Mouse (Mus musculus) CH12.LX (cell line): Measurements from ENCODE around the gene Ap3s2. TPM values are rescaled to one million over a fixed set of nuclear protein-coding genes. Genes with fewer than 3 reads are reported as not detected.

ENCODE experiments used
- DNase-seq: peaks from one replicate; pipeline ENCODE4 v3.0.0-alpha.2; 2013; ENCODE audit errors: extremely low read depth
- H3K27ac ChIP-seq: 2 replicates; pipeline ENCODE4 v1.5.1; 2012; ENCODE audit warnings: low read depth, mild to moderate bottlenecking, control low read depth, moderate library complexity; ENCODE audit not compliant: insufficient read depth
- H3K27me3 ChIP-seq: replicated peaks from 2 replicates; pipeline ENCODE3; 2012; ENCODE audit warnings: inconsistent platforms
- H3K36me3 ChIP-seq, 2 experiments: replicated peaks in 1 of 2; 2 replicates each; pipeline versions ENCODE3 to v1.6.1; 2012; ENCODE audit warnings: inconsistent platforms in 1 of 2, low read length in 1 of 2, mild to moderate bottlenecking in 1 of 2, mixed read lengths in 1 of 2, moderate library complexity in 1 of 2; ENCODE audit not compliant: control insufficient read depth in 1 of 2, insufficient read depth in 1 of 2
- H3K4me1 ChIP-seq, 2 experiments: 2 replicates each; pipeline ENCODE4 v1.6.1; 2012; ENCODE audit warnings: inconsistent platforms in 1 of 2, moderate library complexity in 1 of 2; ENCODE audit not compliant: insufficient read depth in 2 of 2, control insufficient read depth in 1 of 2
- H3K4me2 ChIP-seq: 2 replicates; pipeline ENCODE4 v1.6.1; 2012; ENCODE audit warnings: low read depth, mild to moderate bottlenecking, control low read depth; ENCODE audit not compliant: poor library complexity, insufficient read depth, severe bottlenecking
- H3K4me3 ChIP-seq, 3 experiments: fragments of 150-350 bp in 1 of 3; sonication (generic) in 1 of 3; replicated peaks in 1 of 3; 2 replicates each; pipeline versions ENCODE3 to v1.5.1; 2011 to 2012; ENCODE audit warnings: low read depth in 2 of 3, low read length in 2 of 3, mild to moderate bottlenecking in 2 of 3, moderate library complexity in 2 of 3, control low read depth in 1 of 3, improper control_type of control experiment in 1 of 3, inconsistent platforms in 1 of 3, mixed read lengths in 1 of 3; ENCODE audit not compliant: poor library complexity in 1 of 3
- H3K79me2 ChIP-seq: replicated peaks from 2 replicates; pipeline ENCODE4 v1.6.1; 2012; ENCODE audit warnings: mild to moderate bottlenecking, moderate library complexity; ENCODE audit not compliant: control insufficient read depth, poor library complexity, insufficient read depth, severe bottlenecking; ENCODE audit errors: extremely low read depth
- H3K9ac ChIP-seq: 2 replicates; pipeline ENCODE4 v1.6.1; 2012; ENCODE audit warnings: low read depth, mild to moderate bottlenecking, control low read depth, moderate library complexity; ENCODE audit not compliant: insufficient read depth
- H3K9me3 ChIP-seq: replicated peaks from 2 replicates; pipeline ENCODE3; 2012; ENCODE audit warnings: low read length, inconsistent platforms, mixed read lengths
- CHD2 ChIP-seq: IDR thresholded peaks from 2 replicates; pipeline ENCODE4 v1.6.1; 2011; ENCODE audit warnings: low read length, improper control_type of control experiment
- E2F4 ChIP-seq: IDR thresholded peaks from 2 replicates; pipeline ENCODE4 v1.6.1; 2011; ENCODE audit warnings: low read depth, low read length, improper control_type of control experiment; ENCODE audit not compliant: insufficient replicate concordance
- EP300 ChIP-seq: IDR thresholded peaks from 2 replicates; pipeline ENCODE4 v1.6.1; 2011; ENCODE audit warnings: low read length, improper control_type of control experiment
- ETS1 ChIP-seq: conservative IDR thresholded peaks from 2 replicates; pipeline ENCODE4 v1.6.1; 2012; ENCODE audit warnings: low read depth, mild to moderate bottlenecking, inconsistent platforms, low read length, improper control_type of control experiment, moderate library complexity
- GABPA ChIP-seq: IDR thresholded peaks from 2 replicates; pipeline ENCODE4 v1.6.1; 2012; ENCODE audit warnings: low read depth, low read length, improper control_type of control experiment, inconsistent platforms; ENCODE audit not compliant: insufficient replicate concordance
- HCFC1 ChIP-seq: IDR thresholded peaks from 2 replicates; pipeline ENCODE4 v1.6.1; 2012; ENCODE audit warnings: low read depth, mild to moderate bottlenecking, inconsistent platforms, low read length, improper control_type of control experiment
- IRF4 ChIP-seq: IDR thresholded peaks from 2 replicates; pipeline ENCODE4 v1.6.1; 2014; ENCODE audit warnings: low read depth, mild to moderate bottlenecking, inconsistent platforms, low read length, improper control_type of control experiment
- JUND ChIP-seq: conservative IDR thresholded peaks from 2 replicates; pipeline ENCODE4 v1.6.1; 2011; ENCODE audit warnings: low read depth, low read length, improper control_type of control experiment
- KAT2A ChIP-seq: IDR thresholded peaks from 2 replicates; pipeline ENCODE4 v1.6.1; 2012; ENCODE audit warnings: low read length, improper control_type of control experiment, inconsistent platforms; ENCODE audit not compliant: insufficient replicate concordance
- MAZ ChIP-seq: IDR thresholded peaks from 2 replicates; pipeline ENCODE4 v1.6.1; 2012; ENCODE audit warnings: low read depth, mild to moderate bottlenecking, inconsistent platforms, low read length, improper control_type of control experiment, moderate library complexity
- MEF2A ChIP-seq: IDR thresholded peaks from 2 replicates; pipeline ENCODE4 v1.6.1; 2014; ENCODE audit warnings: low read depth, mild to moderate bottlenecking, inconsistent platforms, low read length, improper control_type of control experiment, borderline replicate concordance
- NELFE ChIP-seq: IDR thresholded peaks from 2 replicates; pipeline ENCODE4 v1.6.1; 2011; ENCODE audit warnings: low read depth, low read length, improper control_type of control experiment
- NRF1 ChIP-seq: IDR thresholded peaks from 2 replicates; pipeline ENCODE4 v1.6.1; 2014; ENCODE audit warnings: low read depth, mild to moderate bottlenecking, inconsistent platforms, low read length, improper control_type of control experiment, moderate library complexity
- POLR2A ChIP-seq: IDR thresholded peaks from 2 replicates; pipeline ENCODE4 v1.6.1; 2011; ENCODE audit warnings: low read depth, mild to moderate bottlenecking, improper control_type of control experiment, low read length
- RCOR1 ChIP-seq: conservative IDR thresholded peaks from 2 replicates; pipeline ENCODE4 v1.6.1; 2012; ENCODE audit warnings: low read depth, mild to moderate bottlenecking, inconsistent platforms, low read length, improper control_type of control experiment
- SIN3A ChIP-seq: IDR thresholded peaks from 2 replicates; pipeline ENCODE4 v1.6.1; 2012; ENCODE audit warnings: low read length, improper control_type of control experiment, inconsistent platforms
- TCF12 ChIP-seq: IDR thresholded peaks from 2 replicates; pipeline ENCODE4 v1.6.1; 2014; ENCODE audit warnings: low read depth, mild to moderate bottlenecking, inconsistent platforms, low read length, improper control_type of control experiment
- UBTF ChIP-seq: IDR thresholded peaks from 2 replicates; pipeline ENCODE4 v1.6.1; 2012; ENCODE audit warnings: low read depth, mild to moderate bottlenecking, inconsistent platforms, low read length, improper control_type of control experiment, moderate library complexity
- USF1 ChIP-seq: IDR thresholded peaks from 2 replicates; pipeline ENCODE4 v1.6.1; 2014; ENCODE audit warnings: low read depth, mild to moderate bottlenecking, inconsistent platforms, low read length, improper control_type of control experiment
- USF2 ChIP-seq: conservative IDR thresholded peaks from 2 replicates; pipeline ENCODE4 v1.6.1; 2011; ENCODE audit warnings: low read depth, low read length, improper control_type of control experiment
- ZC3H11A ChIP-seq: IDR thresholded peaks from 2 replicates; pipeline ENCODE4 v1.6.1; 2012; ENCODE audit warnings: low read depth, mild to moderate bottlenecking, inconsistent platforms, low read length, improper control_type of control experiment
- ZKSCAN1 ChIP-seq: IDR thresholded peaks from 2 replicates; pipeline ENCODE4 v1.6.1; 2012; ENCODE audit warnings: low read depth, inconsistent platforms, low read length, improper control_type of control experiment, borderline replicate concordance
- dilution Hi-C: fragments of 300-500 bp; cut with MboI; formaldehyde crosslinking; loops from 2 replicates; pipeline ENCODE4 v1.14.3; 2020; ENCODE audit warnings: low sequenced_read_pairs; ENCODE audit not compliant: extremely low pct_unique_long_range_greater_than_20kb, extremely low pct_ligation_motif_present
- in situ Hi-C: fragments of 300-500 bp; cut with MboI; formaldehyde crosslinking; loops from 3 replicates; pipeline ENCODE4 v1.14.3; 2019; ENCODE audit warnings: low sequenced_read_pairs, low pct_ligation_motif_present, low pct_unique_long_range_greater_than_20kb, mixed read lengths
- polyA plus RNA-seq: library from polyadenylated mRNA; unstranded; fragments of >175 nt; gene quantifications from 2 replicates; pipeline ENCODE4 v1.2.1, GENCODE M21; 2012; ENCODE audit warnings: low read depth; ENCODE audit not compliant: insufficient read length
- total RNA-seq, 2 experiments: library from RNA; depleted of rRNA; stranded (reverse); fragments of 300-350 nt in 1 of 2; fragments of >200 nt in 1 of 2; gene quantifications; 2 replicates each; pipeline ENCODE4 v1.2.3; 2012 to 2014

Ap3s2 gene
- total and polyA plus RNA-seq, 3 experiments = 12.7 to 21.8 (median 14.9) TPM

DNA sequence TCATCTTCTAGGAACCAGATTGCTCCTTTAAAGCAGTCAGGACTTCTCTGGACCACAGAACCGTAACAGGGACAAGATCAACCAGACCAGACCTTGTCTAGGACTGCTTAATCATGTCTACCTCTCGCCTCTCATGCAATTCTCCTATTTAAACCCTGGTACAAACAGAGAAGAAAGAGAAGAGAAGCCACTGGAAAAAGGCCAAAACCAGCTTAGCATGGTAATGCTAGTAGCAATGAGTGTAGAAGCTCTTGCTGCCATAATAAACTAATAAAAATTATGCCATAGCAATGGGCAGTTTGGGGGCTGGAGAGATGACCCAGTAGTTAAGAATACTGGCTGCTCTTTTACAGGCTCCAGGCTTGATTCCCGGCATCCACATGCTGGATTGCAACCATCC is 13.5 kb downstream of the Ap3s2 start:
- Histone ChIP-seq H3K9me3 (no peaks in the 10 kb centered on the region), H3K9ac (no peak overlapping the region), H3K4me3 (no peak overlapping the region), H3K4me2 (no peak overlapping the region), H3K79me2 (no peaks in the 10 kb centered on the region), H3K36me3 (peaks cover 47 to 78% of the 10 kb centered on the region in 2 experiments), H3K27me3 (no peaks in the 10 kb centered on the region), H3K4me1 (no peaks in the 10 kb centered on the region), H3K27ac (no peak overlapping the region)
- no peak for DNase-seq
- no peak for TF ChIP-seq RCOR1
- in situ Hi-C loops = no loop called here
- dilution Hi-C loops = no loop called here

DNA sequence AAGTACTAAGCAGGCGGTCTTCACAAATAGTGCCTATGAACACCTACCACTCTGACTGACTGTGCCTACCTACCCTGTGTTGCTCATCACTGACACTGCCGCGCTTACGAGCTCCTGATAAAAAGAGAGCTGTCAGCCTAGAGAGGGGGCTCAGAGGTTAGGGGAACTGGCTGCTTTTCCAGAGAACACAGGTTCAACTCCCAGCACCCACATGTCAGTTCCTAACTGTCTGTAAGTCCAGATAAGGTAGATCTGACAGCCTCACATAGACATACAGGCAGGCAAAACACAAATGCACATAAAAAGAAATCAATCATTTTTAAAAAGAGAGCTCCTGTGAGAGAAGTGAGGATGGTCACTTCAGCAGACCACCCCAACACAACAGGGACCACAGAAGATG is 15.3 kb downstream of the Ap3s2 start:
- Histone ChIP-seq H3K36me3 (peaks cover 52 to 80% of the 10 kb centered on the region in 2 experiments), H3K27me3 (no peaks in the 10 kb centered on the region), H3K9me3 (no peaks in the 10 kb centered on the region), H3K4me3 (no peak overlapping the region), H3K9ac (no peak overlapping the region), H3K79me2 (no peaks in the 10 kb centered on the region), H3K4me2 (no peak overlapping the region), H3K4me1 (no peaks in the 10 kb centered on the region), H3K27ac (no peak overlapping the region)
- TF ChIP-seq NRF1 (no peak), GABPA (no peak), SIN3A (no peak), CHD2 (no peak), MAZ (no peak), IRF4 (no peak), ZKSCAN1 (no peak), E2F4 (no peak), EP300 (no peak), MEF2A (no peak), NELFE (no peak), KAT2A (no peak)
- dilution Hi-C loops = no loop called here
- in situ Hi-C loops = no loop called here
- DNase-seq = no peak

DNA sequence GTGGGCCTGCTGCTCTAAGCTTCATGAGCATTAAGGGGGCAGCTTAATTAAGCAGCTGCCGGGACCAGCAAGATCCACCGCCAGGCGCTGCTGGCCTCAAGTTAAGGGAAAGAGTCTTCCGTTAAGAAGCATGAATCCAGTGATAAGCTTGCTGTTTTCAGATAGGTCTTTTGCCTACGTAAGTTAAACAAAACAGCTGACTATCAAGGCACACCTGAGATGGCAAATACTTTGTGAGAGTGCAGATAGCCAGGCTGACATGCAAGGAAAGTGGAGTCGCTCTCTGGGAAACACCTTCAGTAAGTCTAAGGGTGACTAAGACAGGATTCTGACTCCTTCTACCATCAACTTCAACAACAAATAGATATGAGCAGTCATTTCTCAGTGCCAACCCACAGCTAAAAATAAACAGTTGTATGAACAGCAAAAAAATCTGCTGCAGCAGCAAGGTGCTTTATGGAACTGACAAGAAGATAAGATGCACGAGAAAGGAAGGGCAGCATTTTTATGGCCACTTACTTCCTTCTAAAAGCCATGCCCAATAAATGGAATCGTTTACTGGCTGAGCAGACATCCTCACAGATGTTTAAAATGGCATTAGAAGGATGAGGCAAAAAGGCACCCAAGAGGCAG is 17.2 kb downstream of the Ap3s2 start:
- Histone ChIP-seq H3K4me2 (no peak overlapping the region), H3K36me3 (peaks cover 46 to 80% of the 10 kb centered on the region in 2 experiments), H3K4me1 (no peaks in the 10 kb centered on the region), H3K4me3 (no peak overlapping the region), H3K79me2 (no peaks in the 10 kb centered on the region), H3K9ac (no peak overlapping the region), H3K27ac (no peak overlapping the region), H3K27me3 (no peaks in the 10 kb centered on the region), H3K9me3 (no peaks in the 10 kb centered on the region)
- no peak for TF ChIP-seq JUND
- TF ChIP-seq UBTF = no peak
- TF ChIP-seq NELFE = no peak
- no peak for TF ChIP-seq TCF12
- no peak for TF ChIP-seq ZC3H11A
- no peak for TF ChIP-seq ETS1
- no peak for TF ChIP-seq HCFC1
- no peak for TF ChIP-seq POLR2A
- TF ChIP-seq USF1 = no peak
- TF ChIP-seq EP300 = no peak
- no peak for TF ChIP-seq CHD2
- no peak for TF ChIP-seq USF2
- DNase-seq = no peak
- dilution Hi-C loops (no loop called here), in situ Hi-C loops (no loop called here)
